Mouse (Mus musculus) forebrain, embryonic 14.5 days (tissue): ENCODE data around the gene Narfl. TPM values are rescaled to one million over a fixed set of nuclear protein-coding genes. Genes with fewer than 3 reads are reported as not detected.

Experiments used
- ATAC-seq: fragments of 200-750 bp; cut with Nextera tagmentation; 2 replicates; pipeline ENCODE4 v1.8.0; 2017; ENCODE audit warnings: mild to moderate bottlenecking, moderate library complexity
- DNase-seq: peaks from one replicate; pipeline ENCODE4 v3.0.0-alpha.2; 2015; ENCODE audit warnings: low spot score
- H3K27ac ChIP-seq: fragments of 300-500 bp; sonication (generic); 2 replicates; pipeline ENCODE4 v1.5.1; 2014; ENCODE audit warnings: low read depth, mild to moderate bottlenecking, control low read depth, low read length, moderate library complexity
- H3K27me3 ChIP-seq: fragments of 300-500 bp; sonication (generic); replicated peaks from 2 replicates; pipeline ENCODE4 v1.6.1; 2014; ENCODE audit warnings: low read length, control low read depth, mixed read lengths; ENCODE audit not compliant: control insufficient read depth, insufficient read depth
- H3K36me3 ChIP-seq: fragments of 300-500 bp; sonication (generic); 2 replicates; pipeline ENCODE4 v1.6.1; 2014; ENCODE audit warnings: low read length, control low read depth; ENCODE audit not compliant: control insufficient read depth, insufficient read depth
- H3K4me1 ChIP-seq: fragments of 300-500 bp; sonication (generic); 2 replicates; pipeline ENCODE4 v1.6.1; 2014; ENCODE audit warnings: antibody characterized with exemption, low read length, control low read depth; ENCODE audit not compliant: control insufficient read depth, insufficient read depth
- H3K4me2 ChIP-seq: fragments of 300-500 bp; sonication (generic); 2 replicates; pipeline ENCODE4 v1.6.1; 2014; ENCODE audit warnings: mild to moderate bottlenecking, control low read depth, low read length
- H3K4me3 ChIP-seq: fragments of 300-500 bp; sonication (generic); 2 replicates; pipeline ENCODE4 v1.5.1; 2014; ENCODE audit warnings: low read depth, low read length, control low read depth
- H3K9ac ChIP-seq: fragments of 300-500 bp; sonication (generic); 2 replicates; pipeline ENCODE4 v1.6.1; 2014; ENCODE audit warnings: mild to moderate bottlenecking, low read length, control low read depth, moderate library complexity
- H3K9me3 ChIP-seq: fragments of 300-500 bp; sonication (generic); replicated peaks from 2 replicates; pipeline ENCODE4 v1.6.1; 2016; ENCODE audit warnings: low read length, control low read depth, mixed read lengths; ENCODE audit not compliant: control insufficient read depth
- WGBS: fragments of 180-500 bp; shearing (Covaris S2); extraction: QIAGEN DNeasy Blood & Tissue Kit; methylation state at CpG from one replicate; pipeline ENCODE4 v1.1.7; 2014; 5-methylcytosine and 5-hydroxymethylcytosine counted together
- polyA plus RNA-seq: library from polyadenylated mRNA; unstranded; fragments of >200 nt; fragmentation: Nextera tagmentation; extraction: Ambion mirVana; gene quantifications from 2 replicates; pipeline ENCODE4 v1.2.1, GENCODE M21; 2014

Gene Narfl
- polyA plus RNA-seq, 1 experiment from 2014 or later, result 30.2 TPM

GRCm38 (mm10) chr17:25781339-25781738, 7.8 kb downstream of the Narfl start:
- Histone ChIP-seq H3K27ac (no peak overlapping the region), H3K9me3 (no peaks in the 10 kb centered on the region), H3K4me2 (no peak overlapping the region), H3K9ac (no peak overlapping the region), H3K4me3 (no peak overlapping the region), H3K36me3 (peaks cover 53% of the 10 kb centered on the region), H3K27me3 (no peaks in the 10 kb centered on the region), H3K4me1 (peaks cover 11% of the 10 kb centered on the region)
- no peak for ATAC-seq
- WGBS, result 82% methylated on average over 6 of the region's 6 CpGs
- no peak for DNase-seq

GRCm38 (mm10) chr17:25783086-25783485, 9.5 kb downstream of the Narfl start:
- ATAC-seq (no peak), DNase-seq (no peak)
- Histone ChIP-seq H3K36me3 (peaks cover 56% of the 10 kb centered on the region), H3K4me1 (peaks cover 11% of the 10 kb centered on the region), H3K9ac (no peak overlapping the region), H3K9me3 (no peaks in the 10 kb centered on the region), H3K27me3 (no peaks in the 10 kb centered on the region), H3K27ac (no peak overlapping the region), H3K4me3 (no peak overlapping the region), H3K4me2 (no peak overlapping the region)
- 71% methylated on average over 7 of the region's 7 CpGs for WGBS

- H3K27ac ChIP-seq, result no peak overlapping the region
- H3K36me3 ChIP-seq, result peaks cover 61% of the 10 kb centered on the region
- WGBS, result 83% methylated on average over 15 of the region's 15 CpGs
- no peaks in the 10 kb centered on the region for H3K27me3 ChIP-seq
- peak overlapping the region; percentile 64 for H3K4me3 ChIP-seq
- H3K4me2 ChIP-seq, result peak overlapping the region; percentile 87
- H3K4me1 ChIP-seq, result peaks cover 11% of the 10 kb centered on the region
- H3K9ac ChIP-seq, result peak overlapping the region; percentile 86
- no peak for DNase-seq
- no peak for ATAC-seq
- H3K9me3 ChIP-seq, result no peaks in the 10 kb centered on the region
Measured at GRCm38 (mm10) chr17:25783861-25784574, 10.4 kb downstream of the Narfl start.

GRCm38 (mm10) chr17:25785281-25785745, 11.7 kb downstream of the Narfl start, which contains the start of gene Haghl:
TSS of gene Haghl (minus strand) at chr17:25785673.
- under 1% methylated on average over 23 of the region's 23 CpGs for WGBS
- ATAC-seq (peak; percentile 88), DNase-seq (peak; percentile 98)
- Histone ChIP-seq H3K27me3 (no peaks in the 10 kb centered on the region), H3K36me3 (peaks cover 64% of the 10 kb centered on the region), H3K4me1 (peaks cover 11% of the 10 kb centered on the region), H3K4me2 (peak within 1 kb of the TSS; percentile 87), H3K9ac (peak within 1 kb of the TSS; percentile 86), H3K27ac (peak within 1 kb of the TSS; percentile 81), H3K9me3 (no peaks in the 10 kb centered on the region), H3K4me3 (peak within 1 kb of the TSS; percentile 64)

GRCm38 (mm10) chr17:25786280-25786679, 12.7 kb downstream of the Narfl start, which contains the start of gene Ccdc78:
TSS of gene Ccdc78 (plus strand) at chr17:25786580.
- peak within 1 kb of the TSS; percentile 86 for H3K9ac ChIP-seq
- no peaks in the 10 kb centered on the region for H3K9me3 ChIP-seq
- H3K4me1 ChIP-seq, result peaks cover 13% of the 10 kb centered on the region
- H3K27ac ChIP-seq, result peak within 1 kb of the TSS; percentile 81
- H3K36me3 ChIP-seq, result peaks cover 54% of the 10 kb centered on the region
- WGBS, result 92% methylated on average over 3 of the region's 3 CpGs
- H3K4me3 ChIP-seq, result peak within 1 kb of the TSS; percentile 64
- no peaks in the 10 kb centered on the region for H3K27me3 ChIP-seq
- no peak for ATAC-seq
- H3K4me2 ChIP-seq, result peak within 1 kb of the TSS; percentile 87
- no peak for DNase-seq

- Histone ChIP-seq H3K9ac (no peak overlapping the region), H3K4me3 (no peak overlapping the region), H3K27ac (no peak overlapping the region), H3K4me2 (no peak overlapping the region), H3K36me3 (peaks cover 47% of the 10 kb centered on the region), H3K27me3 (no peaks in the 10 kb centered on the region), H3K9me3 (no peaks in the 10 kb centered on the region), H3K4me1 (peaks cover 16% of the 10 kb centered on the region)
- WGBS, result 93% methylated on average over 9 of the region's 9 CpGs
- ATAC-seq (no peak), DNase-seq (no peak)
Measured at GRCm38 (mm10) chr17:25786781-25787504, 13.4 kb downstream of the Narfl start.

GRCm38 (mm10) chr17:25791320-25791842, 17.8 kb downstream of the Narfl start:
- peak overlapping the region; percentile 65 for H3K4me3 ChIP-seq
- H3K4me2 ChIP-seq, result peak overlapping the region; percentile 95
- DNase-seq (no peak), ATAC-seq (no peak; the same call in 1 of the 2 replicates)
- no peaks in the 10 kb centered on the region for H3K9me3 ChIP-seq
- H3K4me1 ChIP-seq, result peaks cover 34% of the 10 kb centered on the region
- H3K27me3 ChIP-seq, result no peaks in the 10 kb centered on the region
- peaks cover 24% of the 10 kb centered on the region for H3K36me3 ChIP-seq
- H3K27ac ChIP-seq, result peak overlapping the region; percentile 93
- WGBS, result 27% methylated on average over 19 of the region's 19 CpGs
- H3K9ac ChIP-seq, result peak overlapping the region; percentile 72

- ATAC-seq (peak; percentile 65), DNase-seq (peak; percentile 86)
- under 1% methylated on average over 45 of the region's 45 CpGs for WGBS
- Histone ChIP-seq H3K27ac (peak overlapping the region; percentile 93), H3K4me3 (peak overlapping the region; percentile 65), H3K9me3 (no peaks in the 10 kb centered on the region), H3K27me3 (no peaks in the 10 kb centered on the region), H3K4me2 (peak overlapping the region; percentile 95), H3K4me1 (peaks cover 38% of the 10 kb centered on the region), H3K36me3 (peaks cover 24% of the 10 kb centered on the region), H3K9ac (peak overlapping the region; percentile 72)
Measured at GRCm38 (mm10) chr17:25791843-25792527, 18.4 kb downstream of the Narfl start.
